Mouse (Mus musculus) heart, embryonic 14.5 days (tissue): ENCODE results near the gene Igf1r. TPM values are rescaled to one million over a fixed set of nuclear protein-coding genes. Genes with fewer than 3 reads are reported as not detected.

Experiments used
- ATAC-seq: fragments of 200-750 bp; cut with Nextera tagmentation; 2 replicates; pipeline ENCODE4 v1.8.0; 2017; ENCODE audit warnings: low read depth, moderate TSS enrichment; ENCODE audit not compliant: insufficient number of reproducible peaks, insufficient read depth, low FRiP score
- H3K27ac ChIP-seq, 2 experiments: fragments of 200-500 bp in 1 of 2; fragments of 300-500 bp in 1 of 2; sonication (generic) in 1 of 2; replicated peaks in 1 of 2; 2 replicates each; pipeline ENCODE4 v1.5.1; 2012 to 2014; ENCODE audit warnings: low read depth in 2 of 2, low read length in 2 of 2, control low read depth in 1 of 2, mild to moderate bottlenecking in 1 of 2, mixed read lengths in 1 of 2; ENCODE audit not compliant: control insufficient read depth in 1 of 2, insufficient read depth in 1 of 2
- H3K27me3 ChIP-seq: fragments of 300-500 bp; sonication (generic); 2 replicates; pipeline ENCODE4 v1.6.1; 2014; ENCODE audit warnings: mild to moderate bottlenecking, low read length, control low read depth; ENCODE audit not compliant: control insufficient read depth, insufficient read depth
- H3K36me3 ChIP-seq: fragments of 300-500 bp; sonication (generic); 2 replicates; pipeline ENCODE4 v1.6.1; 2014; ENCODE audit warnings: mild to moderate bottlenecking, control low read depth, low read length, mixed read lengths; ENCODE audit not compliant: control insufficient read depth, insufficient read depth
- H3K4me1 ChIP-seq, 2 experiments: fragments of 200-500 bp in 1 of 2; fragments of 300-500 bp in 1 of 2; sonication (generic) in 1 of 2; 2 replicates each; pipeline ENCODE4 v1.6.1; 2012 to 2014; ENCODE audit warnings: low read length in 2 of 2, control low read depth in 1 of 2, mixed read lengths in 1 of 2; ENCODE audit not compliant: control insufficient read depth in 2 of 2, insufficient read depth in 2 of 2
- H3K4me2 ChIP-seq: fragments of 300-500 bp; sonication (generic); 2 replicates; pipeline ENCODE4 v1.6.1; 2014; ENCODE audit warnings: mild to moderate bottlenecking, low read length
- H3K4me3 ChIP-seq, 2 experiments: fragments of 200-500 bp in 1 of 2; fragments of 300-500 bp in 1 of 2; sonication (generic) in 1 of 2; 2 replicates each; pipeline ENCODE4 v1.5.1; 2012 to 2014; ENCODE audit warnings: low read length in 2 of 2, mild to moderate bottlenecking in 2 of 2, control low read depth in 1 of 2, low read depth in 1 of 2, moderate library complexity in 1 of 2; ENCODE audit not compliant: control insufficient read depth in 1 of 2, insufficient read depth in 1 of 2
- H3K9ac ChIP-seq: fragments of 300-500 bp; sonication (generic); 2 replicates; pipeline ENCODE4 v1.6.1; 2014; ENCODE audit warnings: mild to moderate bottlenecking, low read length
- H3K9me3 ChIP-seq: fragments of 300-500 bp; sonication (generic); 2 replicates; pipeline ENCODE4 v1.6.1; 2016; ENCODE audit warnings: low read length, control low read depth; ENCODE audit not compliant: control insufficient read depth
- WGBS: fragments of 180-500 bp; shearing (Covaris S2); extraction: QIAGEN DNeasy Blood & Tissue Kit; methylation state at CpG from one replicate; pipeline ENCODE4 v1.1.7; 2014; 5-methylcytosine and 5-hydroxymethylcytosine counted together
- polyA plus RNA-seq: library from polyadenylated mRNA; unstranded; fragments of >200 nt; fragmentation: Nextera tagmentation; extraction: Ambion mirVana; gene quantifications from 2 replicates; pipeline ENCODE4 v1.2.1, GENCODE M21; 2014

Gene Igf1r
- polyA plus RNA-seq, 1 experiment from 2014 or later, result 16.6 TPM

- H3K27ac ChIP-seq, result peak overlapping the region; percentile 31 to 49; a peak in 3 of 4 replicates
- H3K4me2 ChIP-seq, result no peak overlapping the region
- ATAC-seq, result no peak
- 8% methylated on average over 4 of the region's 4 CpGs for WGBS
- H3K36me3 ChIP-seq, result no peaks in the 10 kb centered on the region
- H3K9me3 ChIP-seq, result peaks cover 4% of the 10 kb centered on the region
- no peaks in the 10 kb centered on the region for H3K27me3 ChIP-seq
- peak overlapping the region; percentile 27; the same call in 1 of the 2 replicates for H3K9ac ChIP-seq
- no peak overlapping the region for H3K4me3 ChIP-seq
- peaks cover 28 to 73% of the 10 kb centered on the region in 2 experiments for H3K4me1 ChIP-seq
Measured at GRCm38 (mm10) chr7:68018038-68018437, 65.4 kb downstream of the Igf1r start.

GRCm38 (mm10) chr7:68020556-68020955, 67.9 kb downstream of the Igf1r start:
- H3K9me3 ChIP-seq, result peaks cover 4% of the 10 kb centered on the region
- H3K27me3 ChIP-seq, result no peaks in the 10 kb centered on the region
- no peak for ATAC-seq
- H3K4me1 ChIP-seq, result peaks cover 26 to 78% of the 10 kb centered on the region in 2 experiments
- no peaks in the 10 kb centered on the region; the same call in 1 of the 2 replicates for H3K36me3 ChIP-seq
- H3K4me3 ChIP-seq, result no peak overlapping the region
- WGBS, result 87% methylated on average over 2 of the region's 2 CpGs
- no peak overlapping the region for H3K27ac ChIP-seq
- no peak overlapping the region for H3K9ac ChIP-seq
- no peak overlapping the region for H3K4me2 ChIP-seq

GRCm38 (mm10) chr7:68021741-68022140, 69.1 kb downstream of the Igf1r start:
- 2% methylated on average over 2 of the region's 2 CpGs for WGBS
- H3K36me3 ChIP-seq, result no peaks in the 10 kb centered on the region; the same call in 1 of the 2 replicates
- H3K4me2 ChIP-seq, result 0 out of 2 replicates have a peak overlapping the region, but pooled peaks have one; percentile 22
- H3K9me3 ChIP-seq, result no peaks in the 10 kb centered on the region
- peaks cover 36 to 87% of the 10 kb centered on the region in 2 experiments for H3K4me1 ChIP-seq
- ATAC-seq, result peak; percentile 84
- H3K27me3 ChIP-seq, result no peaks in the 10 kb centered on the region
- peak overlapping the region; percentile 81 to 87 for H3K27ac ChIP-seq
- peak overlapping the region; percentile 2; the same call in 1 of the 2 replicates for H3K9ac ChIP-seq
- no peak overlapping the region for H3K4me3 ChIP-seq

- 49% methylated on average over 6 of the region's 6 CpGs for WGBS
- H3K9me3 ChIP-seq, result no peaks in the 10 kb centered on the region
- H3K4me3 ChIP-seq, result no peak overlapping the region
- H3K9ac ChIP-seq, result no peak overlapping the region
- no peaks in the 10 kb centered on the region; the same call in 1 of the 2 replicates for H3K36me3 ChIP-seq
- ATAC-seq, result no peak
- H3K4me1 ChIP-seq, result peaks cover 35 to 87% of the 10 kb centered on the region in 2 experiments
- H3K27me3 ChIP-seq, result no peaks in the 10 kb centered on the region
- H3K27ac ChIP-seq, result peak overlapping the region; percentile 64 to 81
- 0 out of 2 replicates have a peak overlapping the region, but pooled peaks have one; percentile 22 for H3K4me2 ChIP-seq
Measured at GRCm38 (mm10) chr7:68022188-68022587, 69.6 kb downstream of the Igf1r start.

GRCm38 (mm10) chr7:68023882-68024281, 71.3 kb downstream of the Igf1r start:
- Histone ChIP-seq H3K9me3 (no peaks in the 10 kb centered on the region), H3K4me2 (no peak overlapping the region), H3K27ac (no peak overlapping the region), H3K36me3 (no peaks in the 10 kb centered on the region; the same call in 1 of the 2 replicates), H3K9ac (no peak overlapping the region), H3K4me1 (peaks cover 40 to 87% of the 10 kb centered on the region in 2 experiments), H3K27me3 (no peaks in the 10 kb centered on the region), H3K4me3 (no peak overlapping the region)
- ATAC-seq, result no peak
- WGBS, result 94% methylated on average over 4 of the region's 4 CpGs

GRCm38 (mm10) chr7:68024625-68025024, 72.0 kb downstream of the Igf1r start:
- no peak for ATAC-seq

GRCm38 (mm10) chr7:68025396-68025795, 72.8 kb downstream of the Igf1r start:
- Histone ChIP-seq H3K36me3 (no peaks in the 10 kb centered on the region; the same call in 1 of the 2 replicates), H3K9me3 (no peaks in the 10 kb centered on the region), H3K4me1 (peaks cover 38 to 84% of the 10 kb centered on the region in 2 experiments), H3K4me2 (no peak overlapping the region), H3K4me3 (no peak overlapping the region), H3K27ac (peak overlapping the region; percentile 4 to 46; a peak in 3 of 4 replicates), H3K9ac (no peak overlapping the region), H3K27me3 (no peaks in the 10 kb centered on the region)
- WGBS, result 78% methylated on average over 3 of the region's 3 CpGs
- no peak for ATAC-seq

More at GRCm38 (mm10) chr7:68024625-68025024, 72.0 kb downstream of the Igf1r start:
- Histone ChIP-seq H3K27me3 (no peaks in the 10 kb centered on the region), H3K9ac (no peak overlapping the region), H3K36me3 (no peaks in the 10 kb centered on the region; the same call in 1 of the 2 replicates), H3K4me3 (no peak overlapping the region), H3K4me2 (no peak overlapping the region), H3K4me1 (peaks cover 41 to 84% of the 10 kb centered on the region in 2 experiments), H3K27ac (no peak overlapping the region), H3K9me3 (no peaks in the 10 kb centered on the region)
- 81% methylated on average over 4 of the region's 4 CpGs for WGBS

GRCm38 (mm10) chr7:68026076-68026475, 73.4 kb downstream of the Igf1r start:
- Histone ChIP-seq H3K27ac (peak overlapping the region; percentile 4 to 46), H3K4me2 (no peak overlapping the region), H3K9ac (no peak overlapping the region), H3K4me1 (peaks cover 40 to 84% of the 10 kb centered on the region in 2 experiments), H3K9me3 (no peaks in the 10 kb centered on the region), H3K27me3 (no peaks in the 10 kb centered on the region), H3K4me3 (no peak overlapping the region), H3K36me3 (no peaks in the 10 kb centered on the region; the same call in 1 of the 2 replicates)
- WGBS, result 38% methylated on average over 9 of the region's 9 CpGs
- ATAC-seq, result no peak
